Mouse (Mus musculus): ENCODE data around the gene Olfr368. TPM values are rescaled to one million over a fixed set of nuclear protein-coding genes. Genes with fewer than 3 reads are reported as not detected.

Olfr368 gene
- polyA plus RNA-seq (2014; fragmentation: Illumina TruSeq; extraction: RNeasy Lipid Tissue Mini Kit (QIAGEN cat#74804); ENCODE audit: low read depth, low replicate concordance) = not detected

GRCm38 (mm10) chr2:37326215-37326614 lies at the start of gene Olfr368:
Gene Olfr368 (plus strand): TSS chr2:37326515.

DNA sequence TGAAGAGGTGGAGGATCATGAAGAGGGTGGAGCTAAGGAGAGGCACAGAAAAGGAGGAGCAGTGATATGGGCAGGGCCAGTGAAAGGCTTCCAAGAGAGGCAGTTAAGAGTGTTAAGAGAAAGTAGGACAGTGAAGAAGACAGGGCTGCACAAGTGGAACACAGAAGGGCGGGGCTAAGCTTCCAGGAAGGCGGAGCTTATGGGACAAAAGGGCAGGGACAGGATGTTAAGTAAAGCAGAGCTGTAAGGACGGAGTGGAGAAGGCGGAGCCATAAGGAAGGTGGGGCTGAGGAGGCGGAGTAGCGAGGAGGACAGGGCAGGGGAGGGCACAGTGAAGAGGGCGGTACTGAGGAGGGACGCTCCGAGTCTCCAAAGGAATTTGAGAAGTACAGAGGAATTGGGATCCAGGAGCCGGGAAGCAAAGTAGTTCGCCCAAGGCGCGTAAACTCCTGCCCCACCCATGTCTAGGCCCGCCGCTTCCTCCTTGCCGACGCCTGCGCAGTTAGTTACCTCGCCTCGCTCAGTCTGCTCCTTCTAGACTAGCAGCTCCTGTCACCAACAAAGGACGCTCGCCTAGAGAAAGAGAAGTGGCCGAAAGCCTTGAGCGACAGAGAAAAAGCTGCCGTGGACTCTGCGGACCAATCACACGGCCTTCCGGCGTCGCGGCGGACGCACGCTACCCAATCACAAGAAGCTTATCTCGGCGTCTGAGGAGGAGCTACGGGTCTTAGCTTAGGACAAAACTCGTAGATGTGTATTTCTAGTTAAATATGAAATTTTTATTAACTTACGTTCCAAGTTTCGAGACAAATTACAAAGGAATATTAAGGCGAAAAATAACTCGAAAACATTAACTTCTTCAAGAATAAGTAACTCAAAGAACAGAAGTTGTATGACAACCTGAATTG lies 32.6 kb downstream of the Olfr368 start, which contains the start of gene Pdcl:
Gene Pdcl (minus strand): TSS at position 700 of the 908 bp plus-strand sequence.

Other genes starting within 250 kb of the Olfr368 start
- gene Olfr361, start 237.2 kb upstream of the Olfr368 start, polyA plus RNA-seq (2014; fragmentation: Illumina TruSeq; extraction: RNeasy Lipid Tissue Mini Kit (QIAGEN cat#74804); ENCODE audit: low read depth, low replicate concordance) = not detected
- gene Olfr362, start 208.6 kb upstream of the Olfr368 start, polyA plus RNA-seq (2014; fragmentation: Illumina TruSeq; extraction: RNeasy Lipid Tissue Mini Kit (QIAGEN cat#74804); ENCODE audit: low read depth, low replicate concordance) = not detected
- gene Olfr364-ps1, start 187.2 kb upstream of the Olfr368 start, polyA plus RNA-seq (2014; fragmentation: Illumina TruSeq; extraction: RNeasy Lipid Tissue Mini Kit (QIAGEN cat#74804); ENCODE audit: low read depth, low replicate concordance) = not detected
- gene Olfr365, start 138.3 kb upstream of the Olfr368 start, polyA plus RNA-seq (2014; fragmentation: Illumina TruSeq; extraction: RNeasy Lipid Tissue Mini Kit (QIAGEN cat#74804); ENCODE audit: low read depth, low replicate concordance) = not detected
- gene Olfr366, start 114.9 kb upstream of the Olfr368 start, polyA plus RNA-seq (2014; fragmentation: Illumina TruSeq; extraction: RNeasy Lipid Tissue Mini Kit (QIAGEN cat#74804); ENCODE audit: low read depth, low replicate concordance) = not detected
- 26.6 TPM for gene Pdcl, start 32.8 kb downstream of the Olfr368 start, polyA plus RNA-seq (2014; fragmentation: Illumina TruSeq; extraction: RNeasy Lipid Tissue Mini Kit (QIAGEN cat#74804); ENCODE audit: low read depth, low replicate concordance)
- gene Rc3h2, start 96.4 kb downstream of the Olfr368 start, polyA plus RNA-seq (2014; fragmentation: Illumina TruSeq; extraction: RNeasy Lipid Tissue Mini Kit (QIAGEN cat#74804); ENCODE audit: low read depth, low replicate concordance) = 9.9 TPM
- gene Zbtb26, start 116.6 kb downstream of the Olfr368 start, polyA plus RNA-seq (2014; fragmentation: Illumina TruSeq; extraction: RNeasy Lipid Tissue Mini Kit (QIAGEN cat#74804); ENCODE audit: low read depth, low replicate concordance) = 5.0 TPM
- 7.8 TPM for gene Zbtb6, start 116.7 kb downstream of the Olfr368 start, polyA plus RNA-seq (2014; fragmentation: Illumina TruSeq; extraction: RNeasy Lipid Tissue Mini Kit (QIAGEN cat#74804); ENCODE audit: low read depth, low replicate concordance)
- gene Rabgap1, start 116.8 kb downstream of the Olfr368 start, polyA plus RNA-seq (2014; fragmentation: Illumina TruSeq; extraction: RNeasy Lipid Tissue Mini Kit (QIAGEN cat#74804); ENCODE audit: low read depth, low replicate concordance) = 29.3 TPM
- gene Gpr21, start 189.8 kb downstream of the Olfr368 start, polyA plus RNA-seq (2014; fragmentation: Illumina TruSeq; extraction: RNeasy Lipid Tissue Mini Kit (QIAGEN cat#74804); ENCODE audit: low read depth, low replicate concordance) = 0.26 TPM